Mouse (Mus musculus) testis, postnatal 10 days (tissue): ENCODE data around the gene Vmn2r43.
"Not testable (repeated sequence)": the region's sequence is repeated elsewhere in the genome, so short reads cannot be mapped to it uniquely, and the experiment has no call there.

Experiments
- DNase-seq: peaks from one replicate; pipeline ENCODE4 v3.0.0; 2021; ENCODE audit warnings: low spot score

Vmn2r43 gene

DNA sequence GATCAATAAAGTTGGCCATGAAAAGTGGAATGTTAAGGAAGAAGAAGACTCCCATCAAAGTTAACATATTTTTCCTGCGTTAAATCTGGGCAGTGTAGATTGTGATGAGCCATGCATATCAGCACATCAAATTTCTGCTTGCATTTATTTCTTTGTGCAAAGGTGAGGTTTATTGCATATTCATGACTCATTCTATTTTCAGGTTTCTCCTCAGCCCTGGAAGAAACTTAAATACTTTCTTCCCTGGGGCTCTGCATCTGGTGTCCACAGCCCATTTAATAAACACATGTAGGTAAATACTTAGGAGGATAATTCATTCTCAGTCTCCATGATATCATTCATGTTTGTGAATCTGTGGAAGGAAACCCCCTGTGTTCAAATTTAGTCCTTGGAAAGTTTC lies at the start of gene Vmn2r43:
Vmn2r43 (minus strand) TSS at position 101 of the 400 bp plus-strand sequence.
- DNase-seq = not testable (repeated sequence)

DNA sequence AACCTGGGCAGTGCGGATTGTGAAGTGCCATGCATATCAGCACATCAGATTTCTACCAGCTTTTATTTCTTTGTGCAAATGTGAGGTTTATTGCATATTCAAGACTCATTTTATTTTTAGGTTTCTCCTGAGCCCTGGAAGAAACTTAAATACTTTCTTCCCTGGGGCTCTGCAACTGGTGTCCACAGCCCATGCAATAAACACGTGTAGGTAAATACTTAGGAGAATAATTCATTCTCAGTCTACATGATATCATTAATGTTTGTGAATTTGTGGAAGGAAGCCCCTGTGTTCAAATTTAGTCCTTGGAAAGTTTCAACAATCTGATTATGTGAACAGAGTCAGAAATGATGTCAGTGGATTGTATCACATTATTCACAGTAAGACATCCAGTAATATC lies 60.2 kb downstream of the Vmn2r43 start, which contains the start of gene Vmn2r42:
Vmn2r42 (minus strand) TSS at position 101 of the 400 bp plus-strand sequence.
- not testable (repeated sequence) for DNase-seq
